Mouse (Mus musculus) spleen, adult 12 weeks (tissue): ENCODE results near the gene Olfr1381.
"Not testable (repeated sequence)": the region's sequence is repeated elsewhere in the genome, so short reads cannot be mapped to it uniquely, and the experiment has no call there.

ENCODE experiments used
- DNase-seq: peaks from one replicate; pipeline ENCODE4 v3.0.0; 2022; ENCODE audit warnings: low spot score

Gene Olfr1381

GRCm38 (mm10) chr11:49543149-49543548, at the start of gene Olfr1381:
TSS of gene Olfr1381 (plus strand) at chr11:49543449.
- not testable (repeated sequence) for DNase-seq

- no peak for DNase-seq
Measured at GRCm38 (mm10) chr11:49518086-49518485, 25.2 kb upstream of the Olfr1381 start.

GRCm38 (mm10) chr11:49519348-49519747, 23.9 kb upstream of the Olfr1381 start, which contains the start of gene Olfr1383:
TSS of gene Olfr1383 (plus strand) at chr11:49519648.
- no peak for DNase-seq

GRCm38 (mm10) chr11:49527947-49528346, 15.3 kb upstream of the Olfr1381 start, which contains the start of gene Olfr1382:
TSS of gene Olfr1382 (plus strand) at chr11:49528247.
- no peak for DNase-seq

GRCm38 (mm10) chr11:49532761-49533160, 10.5 kb upstream of the Olfr1381 start:
- no peak for DNase-seq

- not testable (repeated sequence) for DNase-seq
Measured at GRCm38 (mm10) chr11:49536631-49537030, 6.6 kb upstream of the Olfr1381 start.

- not testable (repeated sequence) for DNase-seq
Measured at GRCm38 (mm10) chr11:49554033-49554432, 10.8 kb downstream of the Olfr1381 start.

- DNase-seq = not testable (repeated sequence)
Measured at GRCm38 (mm10) chr11:49556578-49556977, 13.3 kb downstream of the Olfr1381 start, which contains the start of gene Olfr1380. TSS of gene Olfr1380 (plus strand) at chr11:49556878.

GRCm38 (mm10) chr11:49575054-49575453, 31.8 kb downstream of the Olfr1381 start:
- not testable (repeated sequence) for DNase-seq

GRCm38 (mm10) chr11:49580452-49580851, 37.2 kb downstream of the Olfr1381 start:
- not testable (repeated sequence) for DNase-seq

GRCm38 (mm10) chr11:49590213-49590612, 47.0 kb downstream of the Olfr1381 start:
- DNase-seq = no peak

- not testable (repeated sequence) for DNase-seq
Measured at GRCm38 (mm10) chr11:49597149-49597548, 53.9 kb downstream of the Olfr1381 start.
